ENCODE assay signal across 16 mouse cellular contexts in genomic region chr6:3389995-3390394, GRCm38 (mm10). TPM values are rescaled to one million over a fixed set of nuclear protein-coding genes. Genes with fewer than 3 reads are reported as not detected.
A peak's percentile ranks its signal among the peaks of the same experiment; 100 is the strongest.
DNase-seq lines count a peak whose midpoint lies in the region; ATAC-seq and TF ChIP-seq lines count a peak whose summit lies in the region.
"Had no signal": no experiment of that assay in that cellular context is flagged by ENCODE, and none has a peak within 500 bp of the region (broad histone marks: within the 10 kb centered on the region; RNA-seq: fewer than 3 reads in every experiment).

No protein-coding gene starts in this region.

- no peak overlapping the region for H3K4me2 ChIP-seq in kidney, embryonic 16.5 days (replicated peaks; ENCODE audit: low read depth, low read length)
- H3K4me2 ChIP-seq in intestine, postnatal 0 days (replicated peaks; ENCODE audit: low read depth): no peak overlapping the region
- H3K4me2 ChIP-seq: forebrain, embryonic 13.5 days; hindbrain, embryonic 13.5 days had no signal

- no peaks in the 10 kb centered on the region for H3K4me1 ChIP-seq in kidney, embryonic 16.5 days (ENCODE audit: insufficient read depth, low read length)
- no peaks in the 10 kb centered on the region for H3K4me1 ChIP-seq in intestine, postnatal 0 days (replicated peaks; ENCODE audit: control insufficient read depth, insufficient read depth, low read length)
- H3K4me1 ChIP-seq: embryonic facial prominence, embryonic 10.5 days; forebrain, embryonic 13.5 days; hindbrain, embryonic 13.5 days had no signal

- 77% methylated on average over 1 of the region's 1 CpGs for WGBS in kidney, embryonic 16.5 days
- 58% methylated on average over 1 of the region's 1 CpGs for WGBS in intestine, postnatal 0 days

- H3K27ac ChIP-seq in kidney, embryonic 16.5 days (ENCODE audit: low read length): no peak overlapping the region
- no peak overlapping the region for H3K27ac ChIP-seq in intestine, postnatal 0 days (ENCODE audit: low read depth, low read length)
- H3K27ac ChIP-seq: embryonic facial prominence, embryonic 10.5 days; forebrain, embryonic 13.5 days; gastrocnemius, adult 2 months; hindbrain, embryonic 13.5 days had no signal

- no peak for TF ChIP-seq CTCF in intestine, postnatal 0 days (IDR thresholded peaks at IDR 0.05; ENCODE audit: low read depth)

- ATAC-seq in kidney, embryonic 16.5 days (ENCODE audit: low FRiP score, low TSS enrichment): no peak
- ATAC-seq in intestine, postnatal 0 days: peak; percentile 67
- ATAC-seq: forebrain, embryonic 13.5 days had no signal

- no peak overlapping the region for H3K4me3 ChIP-seq in kidney, embryonic 16.5 days (ENCODE audit: low read length)
- no peak overlapping the region for H3K4me3 ChIP-seq in intestine, postnatal 0 days (ENCODE audit: low read depth, low read length)
- H3K4me3 ChIP-seq: embryonic facial prominence, embryonic 10.5 days; forebrain, embryonic 13.5 days; gastrocnemius, adult 2 months; hindbrain, embryonic 13.5 days had no signal

- H3K9ac ChIP-seq in kidney, embryonic 16.5 days (replicated peaks; ENCODE audit: low read length): no peak overlapping the region
- no peak overlapping the region for H3K9ac ChIP-seq in intestine, postnatal 0 days (ENCODE audit: low read depth, low read length)
- H3K9ac ChIP-seq: forebrain, embryonic 13.5 days; hindbrain, embryonic 13.5 days had no signal

- DNase-seq in kidney, adult 18-20 months: peak; percentile 54
- peak; percentile 84 for DNase-seq in kidney, adult 9 months
- peak; percentile 70 to 88 for DNase-seq in kidney, postnatal 36 days
- no peak for DNase-seq in Muller cell, postnatal 12 days (ENCODE audit: inconsistent ontology term)
- DNase-seq: adrenal gland, adult 8-10 months; adrenal gland, postnatal 36 days; cerebellum, adult 2 months; cerebellum, postnatal 10 days; gastrocnemius, adult 2 months; gastrocnemius, postnatal 25 days; heart, postnatal 10 days had no signal

- H3K9me3 ChIP-seq in kidney, embryonic 16.5 days (ENCODE audit: low read length): no peaks in the 10 kb centered on the region
- no peaks in the 10 kb centered on the region for H3K9me3 ChIP-seq in intestine, postnatal 0 days (ENCODE audit: control insufficient read depth)
- H3K9me3 ChIP-seq: embryonic facial prominence, embryonic 10.5 days; forebrain, embryonic 13.5 days; hindbrain, embryonic 13.5 days had no signal

- no peaks in the 10 kb centered on the region for H3K36me3 ChIP-seq in kidney, embryonic 16.5 days (ENCODE audit: insufficient read depth, low read length)
- H3K36me3 ChIP-seq in intestine, postnatal 0 days (ENCODE audit: control insufficient read depth, insufficient read depth): no peaks in the 10 kb centered on the region
- H3K36me3 ChIP-seq: embryonic facial prominence, embryonic 10.5 days; hindbrain, embryonic 13.5 days had no signal

- H3K27me3 ChIP-seq in kidney, embryonic 16.5 days (ENCODE audit: insufficient read depth, low read length): no peaks in the 10 kb centered on the region
- H3K27me3 ChIP-seq in intestine, postnatal 0 days (replicated peaks; ENCODE audit: control insufficient read depth, insufficient read depth, low read length): no peaks in the 10 kb centered on the region
- H3K27me3 ChIP-seq: forebrain, embryonic 13.5 days; hindbrain, embryonic 13.5 days had no signal

RNA-seq across cellular contexts. Expression of gene Samd9l, which starts 9.4 kb away (rescaled TPM):
- 10.8 and 12.1 TPM in 2 replicates for polyA plus RNA-seq in kidney, embryonic 16.5 days (2015; fragmentation: Nextera tagmentation; extraction: Ambion mirVana)
- polyA plus RNA-seq in intestine, postnatal 0 days (2015; fragmentation: Nextera tagmentation; extraction: Ambion mirVana): 26.1 and 28.2 TPM in 2 replicates
